9 mouse cellular contexts compared by ENCODE assay signal in genomic region chr8:108706491-108706847, GRCm38 (mm10).
A peak's percentile ranks its signal among the peaks of the same experiment; 100 is the strongest.
DNase-seq lines count a peak whose midpoint lies in the region; ATAC-seq and TF ChIP-seq lines count a peak whose summit lies in the region.
"Had no signal": no experiment of that assay in that cellular context is flagged by ENCODE, and none has a peak within 500 bp of the region (broad histone marks: within the 10 kb centered on the region; RNA-seq: fewer than 3 reads in every experiment).

No protein-coding gene starts in this region.

- WGBS in lung, adult 2 months, result 11% methylated on average over 3 of the region's 3 CpGs
- WGBS in forebrain, embryonic 16.5 days, result 55% methylated on average over 3 of the region's 3 CpGs
- 25% methylated on average over 3 of the region's 3 CpGs for WGBS in liver, embryonic 12.5 days (ENCODE audit: insufficient replicate concordance)
- WGBS in neural tube, embryonic 15.5 days, result 51% methylated on average over 3 of the region's 3 CpGs

- no peak for TF ChIP-seq POLR2A in lung, adult 2 months (IDR thresholded peaks at IDR 0.05; ENCODE audit: borderline replicate concordance, extremely low read depth, low read depth, low read length)

- peak; percentile 2 for DNase-seq in lung, adult 2 months
- no peak for DNase-seq in lung, postnatal 25 days (ENCODE audit: low spot score)
- no peak for DNase-seq in thymus, adult 18-20 months
- DNase-seq in cerebellum, adult 8-10 months, result no peak
- no peak for DNase-seq in left cerebral cortex, adult 11 months (ENCODE audit: low spot score)
- DNase-seq: cerebellum, postnatal 10 days had no signal

- peaks cover 6% of the 10 kb centered on the region; the same call in 1 of the 2 replicates for H3K27me3 ChIP-seq in forebrain, embryonic 16.5 days (replicated peaks; ENCODE audit: control insufficient read depth, insufficient read depth, low read length)
- peaks cover 92% of the 10 kb centered on the region for H3K27me3 ChIP-seq in liver, embryonic 12.5 days (replicated peaks)
- 0 out of 2 replicates have a peak, but pooled peaks cover 3% of the 10 kb centered on the region for H3K27me3 ChIP-seq in neural tube, embryonic 15.5 days (replicated peaks)

- H3K9me3 ChIP-seq in forebrain, embryonic 16.5 days (ENCODE audit: control insufficient read depth, low read length), result no peaks in the 10 kb centered on the region
- H3K9me3 ChIP-seq in liver, embryonic 12.5 days (replicated peaks), result no peaks in the 10 kb centered on the region
- no peaks in the 10 kb centered on the region for H3K9me3 ChIP-seq in neural tube, embryonic 15.5 days (replicated peaks)

- peak overlapping the region; percentile 35 for H3K4me2 ChIP-seq in forebrain, embryonic 16.5 days (ENCODE audit: low read length)
- H3K4me2 ChIP-seq in liver, embryonic 12.5 days, result peak overlapping the region; percentile 27; the same call in 1 of the 2 replicates
- peak overlapping the region; percentile 79 for H3K4me2 ChIP-seq in neural tube, embryonic 15.5 days

- H3K4me1 ChIP-seq in lung, adult 2 months (ENCODE audit: control insufficient read depth, insufficient read depth, low read length), result peaks cover 16% of the 10 kb centered on the region
- H3K4me1 ChIP-seq in forebrain, embryonic 16.5 days (replicated peaks; ENCODE audit: control insufficient read depth, insufficient read depth, low read length), result peaks cover 26% of the 10 kb centered on the region
- peaks cover 39% of the 10 kb centered on the region for H3K4me1 ChIP-seq in liver, embryonic 12.5 days
- peaks cover 48% of the 10 kb centered on the region for H3K4me1 ChIP-seq in neural tube, embryonic 15.5 days

- no peak for TF ChIP-seq CTCF in lung, adult 2 months (IDR thresholded peaks at IDR 0.05; ENCODE audit: insufficient read depth, low read length)

- no peak overlapping the region for H3K27ac ChIP-seq in forebrain, embryonic 16.5 days (ENCODE audit: low read length)
- H3K27ac ChIP-seq in liver, embryonic 12.5 days, result peak overlapping the region; percentile 36; the same call in 1 of the 2 replicates
- H3K27ac ChIP-seq in neural tube, embryonic 15.5 days (replicated peaks), result peak overlapping the region; percentile 77

- no peaks in the 10 kb centered on the region for H3K36me3 ChIP-seq in forebrain, embryonic 16.5 days (ENCODE audit: control insufficient read depth, insufficient read depth)
- H3K36me3 ChIP-seq in liver, embryonic 12.5 days, result no peaks in the 10 kb centered on the region
- H3K36me3 ChIP-seq in neural tube, embryonic 15.5 days, result no peaks in the 10 kb centered on the region

- no peak overlapping the region for H3K9ac ChIP-seq in forebrain, embryonic 16.5 days (replicated peaks; ENCODE audit: low read depth, low read length)
- no peak overlapping the region for H3K9ac ChIP-seq in liver, embryonic 12.5 days
- peak overlapping the region; percentile 45 for H3K9ac ChIP-seq in neural tube, embryonic 15.5 days (replicated peaks)

- no peak for ATAC-seq in forebrain, embryonic 16.5 days
- ATAC-seq in liver, embryonic 12.5 days, result no peak
- ATAC-seq in neural tube, embryonic 15.5 days (ENCODE audit: low FRiP score), result no peak

- H3K4me3 ChIP-seq in lung, adult 2 months (replicated peaks; ENCODE audit: extremely low read depth, low read depth, low read length), result no peak overlapping the region
- peak overlapping the region; percentile 12 for H3K4me3 ChIP-seq in forebrain, embryonic 16.5 days (replicated peaks; ENCODE audit: low read length)
- H3K4me3 ChIP-seq in liver, embryonic 12.5 days, result no peak overlapping the region
- peak overlapping the region; percentile 74 for H3K4me3 ChIP-seq in neural tube, embryonic 15.5 days (replicated peaks)

Comparison
In these comparisons a context has a peak if more than half of its experiments do, and no peak if none do; other contexts are left out.
1. H3K4me3 ChIP-seq: peak in forebrain, embryonic 16.5 days (single experiment) and neural tube, embryonic 15.5 days (single experiment); none in lung, adult 2 months (single experiment) and liver, embryonic 12.5 days (single experiment).
2. H3K4me2 ChIP-seq: peak in every context shown above with its lines; median percentile 79 in neural tube, embryonic 15.5 days; 35 in forebrain, embryonic 16.5 days; 27 in liver, embryonic 12.5 days.